Mouse (Mus musculus): ENCODE data around the gene Osbpl10.

Osbpl10 gene

DNA sequence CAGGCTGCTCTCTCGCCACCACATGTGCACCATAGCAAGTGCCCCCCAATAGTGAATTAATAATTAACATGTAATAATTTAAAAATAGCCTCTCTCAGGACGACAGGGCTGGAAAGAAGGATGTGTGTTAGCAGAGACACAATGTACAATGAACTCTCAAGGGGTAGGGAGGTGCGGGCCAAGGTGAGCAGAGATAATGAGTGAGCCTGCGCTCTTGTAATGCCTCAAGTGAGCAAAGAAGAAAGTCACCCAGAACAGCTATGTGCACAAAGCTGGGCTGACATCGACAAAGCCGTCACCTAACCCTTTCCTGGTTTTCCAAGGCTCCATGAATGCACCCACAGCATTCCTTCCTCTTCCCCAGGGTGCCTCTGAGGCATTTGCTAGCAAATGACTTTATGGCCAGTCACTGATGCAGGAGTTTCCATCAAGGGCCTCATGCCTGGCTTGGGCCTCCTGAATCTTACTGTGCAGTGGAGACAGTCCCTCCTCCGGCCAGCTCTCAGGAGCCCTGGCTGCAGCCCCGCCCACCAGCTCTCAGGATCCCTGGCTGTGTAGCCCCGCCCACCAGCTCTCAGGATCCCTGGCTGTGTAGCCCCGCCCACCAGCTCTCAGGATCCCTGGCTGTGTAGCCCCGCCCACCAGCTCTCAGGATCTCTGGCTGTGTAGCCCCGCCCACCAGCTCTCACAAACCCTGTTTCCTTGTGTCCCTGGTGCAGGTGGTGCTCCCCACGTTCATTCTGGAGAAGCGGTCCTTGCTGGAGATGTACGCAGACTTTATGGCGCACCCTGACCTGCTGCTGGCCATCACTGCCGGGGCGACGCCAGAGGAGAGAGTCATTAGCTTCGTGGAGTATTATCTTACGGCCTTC lies 237.7 kb downstream of the Osbpl10 start:
- DNase-seq (ENCODE audit: low spot score), result no peak

DNA sequence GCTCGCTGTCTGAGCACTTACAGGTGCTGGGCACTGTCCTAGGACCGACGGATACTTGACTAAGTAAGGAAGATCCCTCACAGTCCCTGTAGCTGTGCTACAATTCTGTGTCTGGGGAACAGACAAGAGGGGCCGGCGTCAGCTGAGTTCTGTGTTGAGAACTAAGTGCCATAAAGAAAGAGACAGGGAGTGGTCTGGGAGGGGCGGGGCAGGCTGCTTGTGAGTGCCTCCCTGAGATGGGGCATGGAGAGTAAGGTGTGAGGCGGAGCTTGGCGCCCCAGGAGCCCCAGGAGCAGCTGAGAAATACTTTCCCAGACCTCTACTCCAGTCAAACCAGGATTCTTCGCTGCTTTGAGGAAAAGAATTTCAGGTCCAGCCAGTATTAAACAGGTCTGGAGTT lies 239.6 kb downstream of the Osbpl10 start:
- no peak for DNase-seq (ENCODE audit: low spot score)

DNA sequence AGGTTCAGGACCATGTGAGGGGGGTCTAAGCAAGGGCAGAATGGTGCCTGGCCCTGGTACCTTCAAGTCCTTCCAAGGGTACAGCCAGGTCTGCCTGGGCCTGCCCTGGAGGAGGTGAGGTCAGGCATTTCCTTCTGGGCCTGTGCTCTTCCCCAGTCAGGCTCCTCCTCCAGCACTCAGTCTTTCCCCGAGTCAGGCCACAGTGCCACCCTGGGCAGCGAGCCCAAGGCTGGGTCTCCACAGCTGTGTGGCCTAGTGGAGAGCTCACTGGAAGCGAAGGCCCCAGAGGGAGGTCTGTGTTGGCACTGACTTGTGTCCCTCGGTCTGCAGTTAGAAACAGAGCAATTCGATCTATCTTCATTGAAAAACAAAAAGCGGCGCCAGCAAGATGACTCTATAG lies 242.1 kb downstream of the Osbpl10 start:
- DNase-seq (ENCODE audit: low spot score), result no peak

DNA sequence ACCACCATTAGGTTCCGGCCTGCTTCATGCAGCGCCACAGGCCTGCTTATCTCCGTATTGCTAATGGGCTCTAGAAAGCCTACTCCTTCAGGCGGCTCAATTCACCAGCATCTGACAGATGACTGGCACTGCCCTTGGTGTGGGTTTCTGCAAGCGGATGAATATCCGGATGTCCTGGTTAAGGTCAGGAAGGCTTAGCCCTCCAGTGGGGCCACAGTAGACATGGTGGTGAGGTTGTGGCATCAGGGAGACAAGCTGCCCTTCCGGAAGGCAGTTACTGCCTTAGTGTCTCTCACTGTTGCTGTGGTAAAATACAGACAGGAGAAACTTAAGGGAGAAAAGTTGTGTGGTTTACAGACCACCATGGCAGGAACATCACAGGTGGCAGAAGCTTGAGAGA lies 242.9 kb downstream of the Osbpl10 start:
- no peak for DNase-seq (ENCODE audit: low spot score)

DNA sequence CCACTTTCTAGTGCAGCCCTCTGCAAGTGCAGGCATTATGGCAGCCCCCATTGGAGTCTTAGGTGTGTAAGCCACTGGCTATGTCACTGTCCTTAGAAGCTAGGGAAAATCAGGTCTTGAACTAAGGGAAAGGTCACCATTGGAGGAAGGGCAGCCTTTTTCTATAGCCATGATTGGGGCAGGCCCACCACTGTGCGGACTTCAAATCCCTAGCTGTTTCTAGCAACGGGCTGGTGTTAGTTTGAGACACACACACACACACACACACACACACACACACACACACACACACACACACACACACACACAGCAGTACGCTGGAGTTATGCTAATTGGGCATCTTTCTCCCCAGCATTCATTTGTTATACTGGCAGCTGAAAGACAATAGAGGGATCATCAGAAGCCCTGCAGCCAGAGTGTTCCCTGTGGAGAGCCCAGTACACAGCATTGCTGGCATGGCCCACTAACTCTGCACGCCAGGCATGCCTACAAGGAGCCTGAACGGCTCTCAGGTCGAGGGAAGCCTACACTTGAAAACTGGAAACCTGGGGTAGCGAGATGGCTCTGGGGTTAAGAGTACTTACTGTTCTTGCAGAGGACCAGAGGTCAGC lies 246.5 kb downstream of the Osbpl10 start:
- no peak for DNase-seq (ENCODE audit: low spot score)

DNA sequence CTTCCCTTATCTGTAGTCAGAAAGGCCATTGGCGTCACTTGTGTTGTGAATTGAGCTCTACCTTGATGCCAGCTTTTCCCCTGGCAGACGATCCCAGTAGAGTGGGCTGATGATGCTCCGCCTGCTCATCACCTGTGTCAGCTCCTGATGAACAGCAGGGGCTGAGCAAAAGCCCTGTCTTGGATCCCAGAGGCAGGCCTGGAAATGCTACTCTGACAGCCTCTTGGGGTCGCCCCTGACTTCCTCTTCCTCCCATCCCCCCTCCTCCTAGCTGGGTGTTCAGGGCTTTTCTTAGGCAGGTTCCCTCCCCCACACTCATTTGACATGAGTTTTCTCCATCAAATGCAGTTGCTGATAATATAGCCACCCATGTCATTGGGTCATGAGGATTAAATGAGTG lies 250.8 kb downstream of the Osbpl10 start:
- DNase-seq (ENCODE audit: low spot score), result no peak

DNA sequence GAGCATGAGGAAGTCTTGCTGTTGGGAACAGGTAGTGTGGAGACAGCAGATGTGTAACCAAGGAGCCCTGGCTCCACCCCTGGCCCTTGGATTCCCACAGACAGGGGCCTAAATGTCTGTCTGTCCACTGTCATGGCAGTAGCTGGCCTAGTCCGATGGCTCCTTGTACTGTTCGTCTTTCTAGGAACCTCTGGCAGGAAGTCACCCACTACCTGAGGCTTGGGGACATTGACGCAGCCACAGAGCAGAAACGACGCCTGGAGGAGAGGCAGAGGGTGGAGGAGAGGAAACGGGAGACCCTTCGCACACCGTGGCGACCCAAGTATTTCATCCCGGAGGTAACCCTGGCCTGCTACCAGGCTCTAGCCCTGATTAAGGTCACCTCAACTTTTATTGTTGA lies 251.3 kb downstream of the Osbpl10 start:
- DNase-seq (ENCODE audit: low spot score), result no peak

DNA sequence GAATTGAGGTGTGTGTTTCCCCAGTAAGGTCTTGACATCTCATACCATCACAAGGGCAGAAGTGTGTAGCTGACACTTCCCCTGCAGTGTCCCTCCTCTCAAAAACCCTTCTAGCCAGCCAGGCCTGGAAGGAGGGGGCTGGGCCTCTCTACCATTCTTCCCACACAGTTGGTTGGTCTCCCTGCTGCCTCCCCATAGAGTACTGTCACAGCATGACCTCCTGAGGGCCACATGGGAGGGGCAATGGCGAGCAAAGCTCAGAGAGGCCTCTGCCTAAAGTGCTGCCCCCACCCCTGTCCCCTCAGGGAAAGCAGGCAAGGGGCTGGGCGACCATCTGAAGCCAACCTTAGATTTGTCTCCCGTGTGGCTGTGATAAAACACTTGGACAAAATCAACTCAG lies 251.8 kb downstream of the Osbpl10 start:
- DNase-seq (ENCODE audit: low spot score), result no peak

DNA sequence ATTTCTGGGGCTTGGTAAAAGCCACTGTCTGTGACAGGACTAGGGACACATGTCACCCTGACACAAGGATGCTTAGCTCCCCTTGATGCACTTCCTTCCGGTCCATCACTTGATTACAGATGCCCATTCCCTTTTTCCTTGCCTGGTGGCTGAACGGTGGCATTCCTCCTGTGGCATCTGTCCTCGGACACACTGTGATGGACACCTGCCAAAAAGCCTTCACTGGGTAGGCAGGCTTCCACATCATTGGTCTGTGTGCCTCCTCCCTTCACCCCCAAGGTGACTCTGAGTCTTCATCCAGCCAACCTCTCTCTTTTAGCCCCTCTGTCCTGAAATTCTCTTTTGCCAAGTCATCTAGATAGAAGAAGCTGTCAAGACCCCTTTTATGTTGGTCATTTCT lies 253.1 kb downstream of the Osbpl10 start:
- DNase-seq (ENCODE audit: low spot score), result no peak

DNA sequence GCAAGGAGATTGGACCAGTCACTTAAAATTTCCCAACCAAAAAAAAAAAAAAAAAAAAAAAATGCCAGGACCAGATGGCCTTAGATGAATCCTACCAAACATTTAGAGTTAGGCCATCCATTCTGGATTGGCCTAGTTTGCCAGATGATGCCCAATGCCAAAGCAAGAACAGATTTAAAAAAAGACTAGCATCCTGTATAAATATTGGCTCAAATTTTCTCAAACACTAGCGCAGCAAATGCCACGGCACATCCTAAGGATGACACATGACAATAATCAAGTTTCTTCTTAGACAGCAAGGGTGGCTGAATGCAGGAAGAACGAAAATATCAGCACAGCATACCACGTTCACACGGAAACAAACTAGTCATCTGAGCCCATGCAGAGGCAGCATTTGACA lies 255.4 kb downstream of the Osbpl10 start:
- peak; percentile 37 for DNase-seq (ENCODE audit: low spot score)

DNA sequence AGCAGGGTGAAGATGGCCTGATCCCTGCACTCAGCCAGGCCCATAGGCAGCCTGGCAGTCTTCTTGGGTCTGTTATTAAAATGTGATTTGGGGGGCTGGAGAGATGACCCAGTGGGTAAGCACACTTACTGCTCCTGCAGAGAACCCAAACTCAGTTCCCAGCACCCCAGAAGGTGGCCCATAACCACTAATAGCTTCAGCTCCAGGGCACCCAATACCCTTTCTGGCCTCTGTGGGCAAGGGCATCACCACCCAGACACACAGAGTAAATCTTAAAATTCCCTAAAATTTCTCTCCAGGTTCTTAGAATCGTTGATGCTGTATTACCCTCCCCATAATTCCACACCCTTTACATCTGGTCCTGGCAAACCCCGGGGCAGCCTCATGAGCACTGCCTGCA lies 256.2 kb downstream of the Osbpl10 start:
- DNase-seq (ENCODE audit: low spot score), result no peak

DNA sequence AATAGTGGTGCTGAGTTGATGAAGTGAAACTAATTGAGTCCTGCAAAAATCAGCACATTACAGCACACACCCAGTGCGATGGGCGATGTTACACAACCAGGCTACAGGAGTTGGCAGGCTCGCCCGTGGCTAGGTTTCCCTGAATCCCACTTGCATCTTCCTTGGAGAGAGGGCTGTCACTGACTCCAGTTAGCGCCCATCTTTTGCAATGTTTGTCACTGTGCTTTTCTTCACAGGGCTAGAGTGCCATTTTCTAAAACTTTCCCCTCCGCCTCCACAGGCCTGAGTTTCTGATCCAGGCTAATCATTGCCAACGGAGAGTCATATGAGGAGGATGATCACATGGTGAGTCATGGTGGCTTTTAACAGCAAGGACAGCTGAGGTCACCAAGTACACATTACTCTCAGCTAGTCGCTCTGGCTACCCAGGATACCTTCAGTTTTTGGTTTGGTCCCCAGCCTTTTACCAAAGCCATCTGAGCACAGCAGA lies 258.0 kb downstream of the Osbpl10 start:
- peak; percentile 20 for DNase-seq (ENCODE audit: low spot score)

DNA sequence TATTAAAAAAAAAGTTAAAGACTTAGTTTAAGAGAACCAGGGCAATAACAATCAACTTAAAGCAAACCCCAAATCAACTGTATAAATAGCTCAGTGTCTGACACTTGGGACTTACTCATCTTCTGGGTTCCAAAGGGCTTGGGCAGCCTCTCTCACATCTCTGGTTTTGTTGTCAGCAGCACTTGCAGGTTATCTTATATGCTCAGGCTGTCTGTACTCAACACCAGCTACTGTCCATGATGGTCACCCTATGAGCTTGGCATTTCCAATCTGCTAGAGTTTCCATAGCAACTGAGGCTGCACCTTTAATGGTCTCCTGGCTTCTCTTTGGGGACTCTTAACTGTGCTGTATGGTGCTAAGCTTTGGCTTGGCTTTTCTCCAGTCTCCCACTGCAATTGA lies 259.6 kb downstream of the Osbpl10 start:
- DNase-seq (ENCODE audit: low spot score), result no peak

DNA sequence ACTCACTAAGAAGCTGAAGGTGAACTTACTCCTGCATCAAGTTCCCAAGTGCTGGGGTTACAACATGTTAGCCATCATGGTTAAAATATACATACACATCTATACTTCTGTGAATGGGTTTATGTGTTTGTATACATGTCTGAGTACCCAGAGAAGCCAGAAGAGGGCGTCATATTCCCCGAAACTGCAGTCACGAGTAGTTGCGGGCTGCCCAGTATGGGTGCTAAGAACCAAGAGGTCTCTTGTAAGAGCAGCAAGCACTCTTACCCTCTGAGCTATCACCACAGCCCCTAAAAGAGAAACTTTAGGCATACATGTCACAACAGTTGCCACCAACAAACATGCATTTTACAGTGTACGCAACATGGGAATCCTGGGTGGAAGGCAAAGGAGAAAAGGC lies 261.5 kb downstream of the Osbpl10 start:
- DNase-seq (ENCODE audit: low spot score), result no peak

DNA sequence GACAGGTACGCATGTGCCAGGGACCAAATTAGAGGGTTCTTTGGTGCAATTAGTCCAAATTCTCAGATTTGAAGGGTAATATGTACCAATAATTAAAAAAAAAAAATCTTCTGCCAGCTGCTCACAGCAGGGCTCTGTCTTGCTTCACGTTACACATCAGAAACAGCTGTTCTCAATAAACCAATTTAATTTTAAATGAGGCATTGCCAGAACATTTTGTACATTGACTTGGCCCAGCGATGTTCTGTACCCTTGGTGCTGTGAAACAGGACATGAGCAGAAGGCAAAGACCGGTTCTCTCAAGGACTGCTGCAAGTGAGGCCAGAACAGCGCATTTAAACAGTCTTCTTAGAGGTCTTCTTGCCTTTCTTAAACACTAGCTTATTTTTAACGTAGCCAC lies 265.3 kb downstream of the Osbpl10 start:
- peak; percentile 34 for DNase-seq (ENCODE audit: low spot score)

DNA sequence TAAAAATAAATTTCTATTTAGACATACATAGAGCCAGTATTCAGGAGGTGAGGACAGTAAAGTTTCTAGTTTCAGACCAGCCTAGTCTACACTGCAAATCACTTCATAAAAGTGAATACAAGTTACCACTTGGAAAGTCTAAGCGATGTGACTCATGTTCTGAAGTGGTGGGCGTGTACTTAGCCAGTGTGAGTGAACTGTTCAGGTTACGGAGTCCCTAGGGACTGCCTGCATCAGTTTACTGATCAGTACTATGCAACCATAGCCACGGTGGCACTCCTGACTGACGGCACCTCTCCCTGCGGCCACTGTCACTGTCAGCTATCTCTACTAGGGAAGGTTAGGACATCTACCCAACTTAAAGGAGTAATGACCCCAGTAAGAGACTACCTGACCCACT lies 266.7 kb downstream of the Osbpl10 start:
- peak; percentile 65 for DNase-seq (ENCODE audit: low spot score)

DNA sequence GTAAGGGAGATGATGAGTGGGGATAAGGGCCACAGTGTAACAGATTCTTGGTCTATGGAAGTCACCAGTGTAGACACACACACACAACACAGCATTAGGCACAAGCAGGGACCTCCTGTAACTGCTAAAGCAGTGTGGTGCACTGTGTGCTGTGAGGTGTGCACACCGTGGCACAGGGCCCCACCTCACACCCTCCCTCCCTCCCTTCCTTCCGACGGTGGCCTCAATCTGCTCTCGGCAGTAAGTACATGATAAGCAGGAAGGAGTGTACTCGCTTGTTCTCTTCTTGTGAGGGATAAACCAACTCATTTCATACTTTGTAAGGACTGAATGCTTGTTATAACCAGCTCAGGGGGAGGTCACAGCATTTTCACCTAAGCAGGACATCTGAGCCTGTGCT lies 270.8 kb downstream of the Osbpl10 start:
- no peak for DNase-seq (ENCODE audit: low spot score)

DNA sequence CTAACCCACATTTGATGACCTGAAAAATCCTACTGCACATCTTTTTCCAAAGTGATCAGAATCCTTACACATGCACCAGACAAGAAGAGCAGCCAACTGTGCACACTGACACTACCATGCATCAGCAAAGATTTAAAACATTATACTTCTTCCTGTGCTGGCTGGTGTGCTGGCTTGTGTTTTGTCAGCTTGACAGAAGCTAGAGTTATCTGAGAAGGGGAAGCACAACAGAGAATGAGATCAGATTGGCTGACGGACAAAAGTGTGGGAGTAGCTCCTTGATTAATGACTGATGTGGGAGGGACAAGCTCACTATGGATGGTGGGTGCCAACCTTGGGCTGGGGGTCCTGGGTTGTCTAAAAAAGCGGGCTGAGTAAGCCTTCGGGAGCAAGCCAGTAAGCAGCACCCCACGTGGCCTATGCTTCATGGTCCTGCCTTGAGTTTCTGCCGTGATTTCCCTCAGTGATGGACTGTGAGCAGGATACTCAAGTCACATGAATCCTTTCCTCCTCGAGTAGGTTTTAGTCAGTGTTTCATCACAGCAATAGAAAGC lies 279.4 kb downstream of the Osbpl10 start:
- peak; percentile 24 for DNase-seq (ENCODE audit: low spot score)

DNA sequence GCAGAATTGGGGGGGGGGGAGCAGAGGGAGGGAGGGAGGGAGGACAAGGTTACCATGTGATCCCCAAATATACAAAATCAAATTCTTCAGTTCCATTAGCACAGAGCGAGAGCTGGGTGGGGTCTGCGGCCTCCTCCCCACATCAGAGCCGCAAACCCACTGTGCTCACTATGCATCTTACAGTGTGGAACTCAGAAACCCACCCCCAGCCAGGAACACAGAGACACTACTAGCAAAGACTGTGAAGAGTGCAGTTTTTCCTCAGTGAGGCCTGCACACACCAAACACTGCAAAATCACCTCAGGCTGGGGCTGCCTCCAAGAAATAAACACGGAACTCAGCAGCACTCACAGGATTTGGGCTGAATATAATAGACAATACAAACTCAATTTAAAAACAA lies 281.5 kb downstream of the Osbpl10 start:
- no peak for DNase-seq (ENCODE audit: low spot score)

DNA sequence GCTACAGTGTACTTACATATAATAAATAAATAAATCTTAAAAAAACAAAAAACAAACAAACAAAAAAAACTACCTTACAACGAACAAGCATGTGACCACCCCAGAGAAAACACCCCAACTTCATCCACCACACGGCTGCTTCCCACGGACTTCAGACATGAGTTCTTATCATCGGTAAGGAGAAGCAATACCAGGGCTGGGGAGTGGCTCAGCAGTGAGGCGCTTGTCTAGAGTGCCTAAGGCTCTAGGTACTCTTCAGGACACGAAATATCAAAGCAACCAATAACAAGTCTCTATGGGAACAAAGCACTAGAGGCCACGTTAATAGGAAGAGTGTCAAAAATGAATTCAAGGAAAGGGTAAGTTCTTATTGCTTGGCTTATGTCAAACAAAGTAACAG lies 282.1 kb downstream of the Osbpl10 start:
- DNase-seq (ENCODE audit: low spot score), result no peak

DNA sequence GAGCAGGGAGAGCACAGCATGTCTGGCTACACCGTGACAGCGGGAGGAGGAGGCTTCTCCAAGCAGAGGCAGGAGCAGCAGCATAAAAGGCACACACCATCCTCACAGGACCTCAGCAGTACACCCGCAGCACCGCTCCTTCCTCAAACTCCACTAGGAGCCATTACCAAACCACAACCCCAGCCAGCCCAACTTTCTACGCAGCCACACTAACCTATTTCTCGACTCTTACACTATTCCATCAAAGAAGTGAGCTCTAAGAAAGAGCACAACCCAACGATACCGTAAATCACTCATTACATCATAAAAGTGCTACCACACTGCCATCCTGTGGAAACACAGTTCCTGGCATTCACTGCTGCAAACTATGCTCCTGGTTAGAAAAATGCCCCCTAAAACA lies 283.1 kb downstream of the Osbpl10 start:
- peak; percentile 44 for DNase-seq (ENCODE audit: low spot score)

DNA sequence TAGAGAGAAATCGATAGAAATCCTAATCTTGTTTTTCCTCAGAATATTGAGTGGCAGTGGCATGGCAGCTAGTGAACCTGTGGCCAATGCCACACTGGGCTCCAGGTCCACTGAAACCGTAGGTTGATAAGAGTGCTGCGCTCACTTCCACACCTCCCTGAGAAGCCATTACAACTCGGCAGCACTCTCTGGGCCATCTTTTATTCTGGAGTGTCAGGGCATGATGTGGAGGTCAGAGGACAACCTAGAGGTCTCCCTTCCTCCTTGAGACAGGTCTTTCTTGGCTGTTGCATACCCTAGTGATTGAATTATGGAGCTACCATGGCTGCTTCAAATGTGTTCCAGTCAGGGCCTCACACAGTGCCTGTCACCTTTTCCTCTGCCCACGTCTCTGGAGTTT lies 283.5 kb downstream of the Osbpl10 start:
- no peak for DNase-seq (ENCODE audit: low spot score)

DNA sequence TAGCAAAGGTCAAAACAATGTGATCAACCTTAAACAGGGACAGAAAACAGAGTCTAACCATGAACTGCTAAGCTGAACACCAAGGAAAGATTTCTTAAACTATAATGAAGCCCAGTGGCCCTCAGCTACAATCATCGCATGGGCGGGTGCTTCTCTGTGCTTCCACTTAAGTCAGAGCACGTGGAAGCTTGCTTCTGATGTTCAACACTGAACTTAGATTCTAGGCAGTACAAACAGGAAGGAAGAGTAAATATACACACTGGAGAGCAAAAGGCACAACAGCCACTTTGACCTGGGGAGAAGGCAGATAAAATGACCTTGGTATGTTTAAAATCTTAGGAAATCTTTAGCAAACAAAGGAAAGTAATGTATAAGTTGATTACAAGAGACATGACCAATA lies 293.2 kb downstream of the Osbpl10 start:
- no peak for DNase-seq (ENCODE audit: low spot score)
